Mouse (Mus musculus): ENCODE results near the gene Rnft1.
"Not testable (repeated sequence)": the region's sequence is repeated elsewhere in the genome, so short reads cannot be mapped to it uniquely, and the experiment has no call there.

Rnft1 gene

DNA sequence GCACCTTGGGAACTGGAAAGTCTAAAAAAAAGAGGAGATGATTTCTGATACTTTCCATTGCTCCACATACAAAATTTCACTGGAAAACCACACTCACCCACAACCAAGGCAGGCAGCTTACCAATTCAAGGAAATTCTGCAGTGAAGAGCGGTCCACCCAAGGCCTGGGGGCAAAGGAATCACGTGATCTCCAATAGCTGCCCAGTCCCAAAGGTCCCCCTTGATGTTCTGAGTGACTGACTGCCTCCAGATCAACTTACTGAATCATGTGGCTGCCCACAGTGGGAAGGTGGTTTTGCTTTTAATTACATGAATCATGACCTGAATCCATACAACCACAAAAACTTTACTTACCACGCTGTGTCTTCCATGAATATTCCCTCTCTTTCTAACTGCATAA lies 32.8 kb downstream of the Rnft1 start:
- DNase-seq (ENCODE audit: low read depth, low spot score): no peak

- peak; percentile 42 for DNase-seq (ENCODE audit: low read depth, low spot score)
These were observed 35.3 kb downstream of the Rnft1 start for GRCm38 (mm10) chr11:86519751-86520150.

- no peak for DNase-seq (ENCODE audit: low read depth, low spot score)
These were observed 43.1 kb downstream of the Rnft1 start for GRCm38 (mm10) chr11:86527528-86527927.

DNA sequence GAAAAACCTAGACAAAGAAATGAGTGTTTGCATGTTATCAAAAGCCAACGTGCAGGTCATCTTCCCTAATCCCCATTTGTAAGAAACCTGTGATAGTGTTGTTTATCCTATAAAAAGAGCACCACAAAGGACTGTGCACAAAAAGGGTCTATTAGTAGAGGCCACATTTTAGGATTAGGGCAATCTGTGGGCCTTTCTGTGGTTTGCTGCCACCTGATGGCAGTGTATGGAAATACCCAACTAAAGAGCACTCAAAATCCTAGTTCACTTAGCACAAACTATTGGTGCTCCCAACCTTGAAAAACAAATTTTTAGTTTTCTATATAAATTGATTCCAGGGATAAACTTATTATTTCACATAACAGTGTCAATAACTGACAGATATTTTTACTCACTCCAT lies 48.4 kb downstream of the Rnft1 start:
- DNase-seq (ENCODE audit: low read depth, low spot score): peak; percentile 34

GRCm38 (mm10) chr11:86533302-86533701 lies 48.8 kb downstream of the Rnft1 start:
- not testable (repeated sequence) for DNase-seq (ENCODE audit: low read depth, low spot score)

GRCm38 (mm10) chr11:86534201-86534910 lies 49.9 kb downstream of the Rnft1 start:
- no peak for DNase-seq (ENCODE audit: low read depth, low spot score)

DNA sequence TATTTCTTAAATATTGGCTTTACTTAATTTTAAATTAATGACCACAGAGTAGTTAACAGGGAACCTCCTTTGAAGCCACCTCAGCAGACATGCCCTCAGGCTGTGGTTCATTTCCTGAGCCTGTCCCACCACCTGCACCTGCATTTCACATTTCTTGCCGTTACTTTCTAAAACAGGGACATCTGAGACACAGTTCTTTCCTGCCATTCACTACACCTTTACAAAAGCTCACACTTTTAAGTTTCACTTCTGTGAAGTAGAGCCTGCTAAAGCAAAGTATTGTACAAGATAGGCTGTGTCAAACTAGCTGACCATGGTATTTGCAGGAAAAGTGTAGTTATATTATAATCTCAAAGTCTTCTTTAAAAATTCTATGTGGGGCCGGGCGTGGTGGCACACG lies 54.3 kb downstream of the Rnft1 start:
- DNase-seq (ENCODE audit: low read depth, low spot score): no peak

- no peak for DNase-seq (ENCODE audit: low read depth, low spot score)
These were observed 55.4 kb downstream of the Rnft1 start for GRCm38 (mm10) chr11:86539716-86540475.

DNA sequence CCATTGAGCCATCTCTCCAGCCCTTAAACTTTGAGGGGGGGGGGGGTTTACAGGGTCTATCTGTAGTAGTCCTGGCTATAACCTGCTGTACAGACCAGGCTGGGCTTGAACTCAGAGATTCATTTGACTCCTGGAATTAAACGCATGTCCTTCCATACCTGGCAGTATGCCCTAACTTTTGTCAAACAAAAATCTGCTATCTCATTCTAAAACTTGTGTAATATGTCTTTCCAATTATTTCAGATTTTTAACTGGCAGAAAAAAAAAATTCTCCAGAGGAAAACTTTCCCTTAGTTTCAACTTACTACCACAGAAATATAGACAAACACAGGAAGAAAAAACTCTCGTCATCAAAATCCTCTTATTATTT lies 56.0 kb downstream of the Rnft1 start:
- DNase-seq (ENCODE audit: low read depth, low spot score): no peak

- peak; percentile 23 for DNase-seq (ENCODE audit: low read depth, low spot score)
These were observed 58.4 kb downstream of the Rnft1 start for GRCm38 (mm10) chr11:86542851-86543250.

GRCm38 (mm10) chr11:86543960-86544638 lies 59.6 kb downstream of the Rnft1 start:
- DNase-seq (ENCODE audit: low read depth, low spot score): peak; percentile 31

- DNase-seq (ENCODE audit: low read depth, low spot score): peak; percentile 100
These were observed 60.3 kb downstream of the Rnft1 start, which contains the start of the genes Rps6kb1 and Tubd1 for GRCm38 (mm10) chr11:86544639-86545299. Rps6kb1 (minus strand) TSS chr11:86544805. Tubd1 (plus strand) TSS chr11:86544991.

DNA sequence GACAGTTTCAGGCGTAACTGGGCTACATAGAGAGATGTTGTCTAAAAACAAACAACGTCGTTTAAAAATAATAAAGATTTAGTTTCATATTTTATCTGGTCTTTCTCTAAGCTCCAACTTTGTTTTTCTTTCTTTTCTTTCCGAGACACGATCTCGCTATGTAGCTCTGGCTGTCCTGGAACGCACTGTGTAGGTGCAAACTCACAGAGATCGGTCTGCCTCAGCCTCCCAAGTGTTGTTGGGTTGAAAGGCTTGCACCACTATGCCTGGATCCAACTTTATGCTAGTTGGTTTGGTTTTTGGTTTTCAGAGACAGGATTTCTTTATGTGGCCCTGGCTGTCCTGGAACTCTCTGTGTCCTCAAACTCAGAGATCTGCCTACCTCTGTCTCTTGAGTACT lies 61.1 kb downstream of the Rnft1 start:
- DNase-seq (ENCODE audit: low read depth, low spot score): no peak

- DNase-seq (ENCODE audit: low read depth, low spot score): no peak
These were observed 63.0 kb downstream of the Rnft1 start for GRCm38 (mm10) chr11:86547412-86547811.

Data from brain, adult 2 months (tissue).